Comparison of ENCODE assay signal across 12 mouse cellular contexts in the genomic region with DNA sequence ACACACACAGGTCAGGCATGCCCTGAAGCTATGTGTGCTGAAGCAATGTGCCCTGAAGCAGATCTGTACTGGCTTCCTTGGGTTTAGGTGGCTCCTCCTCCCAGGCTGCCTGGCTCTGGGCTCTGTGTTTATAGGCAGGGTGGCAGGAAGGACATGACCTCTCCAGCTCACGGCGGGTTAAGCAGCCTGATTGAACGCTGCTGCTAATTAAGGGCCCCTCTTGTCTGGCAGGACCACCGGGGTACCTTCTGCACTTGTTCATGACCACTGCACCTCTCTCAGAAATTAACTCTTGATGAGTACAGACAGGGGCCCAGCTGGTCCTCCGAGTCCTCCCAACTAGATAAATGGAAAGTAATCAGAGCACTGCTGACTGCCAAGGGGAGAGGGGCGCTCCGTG.
A peak's percentile ranks its signal among the peaks of the same experiment; 100 is the strongest.
DNase-seq lines count a peak whose midpoint lies in the region; ATAC-seq lines count a peak whose summit lies in the region.
"Had no signal": no experiment of that assay in that cellular context is flagged by ENCODE, and none has a peak within 500 bp of the region (broad histone marks: within the 10 kb centered on the region; RNA-seq: fewer than 3 reads in every experiment).

No protein-coding gene starts in this region.

- H3K9me3 ChIP-seq in forebrain, embryonic 11.5 days (ENCODE audit: control insufficient read depth, low read length) = no peaks in the 10 kb centered on the region; the same call in 1 of the 2 replicates
- H3K9me3 ChIP-seq in forebrain, embryonic 15.5 days = no peaks in the 10 kb centered on the region
- no peaks in the 10 kb centered on the region for H3K9me3 ChIP-seq in midbrain, embryonic 10.5 days (replicated peaks)
- H3K9me3 ChIP-seq in midbrain, embryonic 16.5 days (replicated peaks; ENCODE audit: control insufficient read depth, low read length, poor library complexity, severe bottlenecking) = no peaks in the 10 kb centered on the region
- H3K9me3 ChIP-seq: liver, embryonic 15.5 days had no signal

- peaks cover 9% of the 10 kb centered on the region; the same call in 1 of the 2 replicates for H3K27me3 ChIP-seq in forebrain, embryonic 11.5 days (ENCODE audit: control insufficient read depth, insufficient read depth, low read length)
- H3K27me3 ChIP-seq in forebrain, embryonic 15.5 days = no peaks in the 10 kb centered on the region
- peaks cover 94% of the 10 kb centered on the region for H3K27me3 ChIP-seq in midbrain, embryonic 10.5 days (ENCODE audit: low read depth, poor library complexity, severe bottlenecking)
- peaks cover 11% of the 10 kb centered on the region for H3K27me3 ChIP-seq in midbrain, embryonic 16.5 days (ENCODE audit: control insufficient read depth, insufficient read depth, low read depth, low read length)
- H3K27me3 ChIP-seq: liver, embryonic 15.5 days had no signal

- no peak for DNase-seq in forebrain, embryonic 11.5 days (ENCODE audit: low spot score)
- DNase-seq in midbrain, embryonic 10.5 days (ENCODE audit: low spot score) = no peak
- DNase-seq in kidney, postnatal 14 days = peak; percentile 12
- peak; percentile 78 for DNase-seq in retina, postnatal 1 day
- DNase-seq in spleen, adult 18-20 months = no peak
- DNase-seq in right cerebral cortex, postnatal 25 days = no peak
- DNase-seq: adrenal gland, postnatal 25 days; cerebellum, adult 18-20 months; right cerebral cortex, adult 18-20 months had no signal

- H3K36me3 ChIP-seq in forebrain, embryonic 11.5 days (ENCODE audit: control insufficient read depth, insufficient read depth, low read length) = no peaks in the 10 kb centered on the region
- H3K36me3 ChIP-seq in forebrain, embryonic 15.5 days = no peaks in the 10 kb centered on the region
- H3K36me3 ChIP-seq in midbrain, embryonic 10.5 days = no peaks in the 10 kb centered on the region
- H3K36me3 ChIP-seq in midbrain, embryonic 16.5 days (ENCODE audit: control insufficient read depth, insufficient read depth, low read length) = no peaks in the 10 kb centered on the region
- H3K36me3 ChIP-seq: liver, embryonic 15.5 days had no signal

- H3K9ac ChIP-seq in forebrain, embryonic 11.5 days (ENCODE audit: low read length) = no peak overlapping the region
- H3K9ac ChIP-seq in forebrain, embryonic 15.5 days (replicated peaks) = no peak overlapping the region
- no peak overlapping the region for H3K9ac ChIP-seq in midbrain, embryonic 16.5 days (ENCODE audit: low read depth, low read length)
- H3K9ac ChIP-seq: liver, embryonic 15.5 days had no signal

- 12% methylated on average over 7 of the region's 7 CpGs for WGBS in forebrain, embryonic 11.5 days
- WGBS in forebrain, embryonic 15.5 days = 23% methylated on average over 7 of the region's 7 CpGs
- 25% methylated on average over 7 of the region's 7 CpGs for WGBS in midbrain, embryonic 10.5 days
- WGBS in midbrain, embryonic 16.5 days = 19% methylated on average over 7 of the region's 7 CpGs

- H3K4me1 ChIP-seq in forebrain, embryonic 11.5 days (replicated peaks; ENCODE audit: control insufficient read depth, insufficient read depth, low read length) = peaks cover 1% of the 10 kb centered on the region; the same call in 1 of the 2 replicates
- peaks cover 13% of the 10 kb centered on the region for H3K4me1 ChIP-seq in forebrain, embryonic 15.5 days
- peaks cover 44% of the 10 kb centered on the region for H3K4me1 ChIP-seq in midbrain, embryonic 10.5 days
- peaks cover 4% of the 10 kb centered on the region; the same call in 1 of the 2 replicates for H3K4me1 ChIP-seq in midbrain, embryonic 16.5 days (ENCODE audit: control insufficient read depth, insufficient read depth, low read length)
- H3K4me1 ChIP-seq: liver, embryonic 15.5 days had no signal

- H3K27ac ChIP-seq in forebrain, embryonic 11.5 days (ENCODE audit: low read depth, low read length) = no peak overlapping the region
- H3K27ac ChIP-seq in forebrain, embryonic 15.5 days (replicated peaks) = no peak overlapping the region
- peak overlapping the region; percentile 55; the same call in 1 of the 2 replicates for H3K27ac ChIP-seq in midbrain, embryonic 10.5 days (replicated peaks)
- no peak overlapping the region for H3K27ac ChIP-seq in midbrain, embryonic 16.5 days (ENCODE audit: low read length)
- H3K27ac ChIP-seq: liver, embryonic 15.5 days had no signal

- H3K4me3 ChIP-seq in forebrain, embryonic 11.5 days (ENCODE audit: low read depth, low read length) = no peak overlapping the region
- no peak overlapping the region for H3K4me3 ChIP-seq in forebrain, embryonic 15.5 days
- no peak overlapping the region for H3K4me3 ChIP-seq in midbrain, embryonic 10.5 days
- H3K4me3 ChIP-seq in midbrain, embryonic 16.5 days (ENCODE audit: low read depth, low read length) = no peak overlapping the region
- H3K4me3 ChIP-seq: liver, embryonic 15.5 days had no signal

- H3K4me2 ChIP-seq in forebrain, embryonic 11.5 days (ENCODE audit: low read depth, low read length, severe bottlenecking) = no peak overlapping the region
- no peak overlapping the region for H3K4me2 ChIP-seq in forebrain, embryonic 15.5 days (replicated peaks)
- H3K4me2 ChIP-seq in midbrain, embryonic 16.5 days (ENCODE audit: low read length) = no peak overlapping the region
- H3K4me2 ChIP-seq: liver, embryonic 15.5 days had no signal

- 0 out of 2 replicates have a peak, but pooled peaks have one; percentile 39 for ATAC-seq in forebrain, embryonic 11.5 days (replicated peaks; ENCODE audit: low FRiP score)
- ATAC-seq in forebrain, embryonic 15.5 days (replicated peaks) = no peak
- no peak for ATAC-seq in midbrain, embryonic 16.5 days

Comparison
In these comparisons a context has a peak if more than half of its experiments do, and no peak if none do; other contexts are left out.
1. DNase-seq: peak in kidney, postnatal 14 days (single experiment) and retina, postnatal 1 day (single experiment); none in forebrain, embryonic 11.5 days (single experiment), midbrain, embryonic 10.5 days (single experiment), spleen, adult 18-20 months (0 of 2) and right cerebral cortex, postnatal 25 days (single experiment).